Mouse (Mus musculus): ENCODE measurements around the gene Thra. TPM values are rescaled to one million over a fixed set of nuclear protein-coding genes. Genes with fewer than 3 reads are reported as not detected.

Gene Thra
- polyA plus RNA-seq, 1 experiment = 851 TPM

DNA sequence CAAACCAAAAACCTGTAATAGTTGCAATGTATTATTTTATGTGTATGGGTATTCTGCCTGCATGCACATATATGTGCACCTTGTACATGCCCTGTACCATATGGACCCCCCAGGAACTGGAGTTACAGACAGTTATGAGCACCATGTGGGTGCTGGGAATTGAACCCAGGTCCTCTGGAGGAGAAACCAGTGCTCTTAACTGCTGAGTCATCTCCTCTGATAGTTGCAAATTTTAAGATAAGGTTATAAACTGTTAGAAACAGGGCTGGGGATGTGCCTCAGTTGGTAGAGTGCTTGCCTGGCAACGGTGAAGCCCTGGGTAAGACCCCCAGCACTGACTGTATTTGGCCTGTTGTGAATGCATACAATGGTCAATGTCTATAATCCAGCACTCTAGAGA, 51.0 kb downstream of the Thra start:
- DNase-seq (ENCODE audit: extremely low spot score in 1 of 2, low spot score in 1 of 2) = no peak

GRCm38 (mm10) chr11:98792081-98792480, 51.6 kb downstream of the Thra start:
- DNase-seq (ENCODE audit: extremely low spot score in 1 of 2, low spot score in 1 of 2) = no peak

- peak in 1 of 2 experiments; percentile 71 for DNase-seq (ENCODE audit: extremely low spot score in 1 of 2, low spot score in 1 of 2)
Measured at GRCm38 (mm10) chr11:98794469-98795014, 54.1 kb downstream of the Thra start.

- DNase-seq (ENCODE audit: extremely low spot score in 1 of 2, low spot score in 1 of 2) = peak in 1 of 2 experiments; percentile 88
Measured at GRCm38 (mm10) chr11:98795015-98795713, 54.7 kb downstream of the Thra start, which contains the start of gene Msl1. Gene Msl1 (plus strand): TSS chr11:98795516.

- DNase-seq (ENCODE audit: extremely low spot score in 1 of 2, low spot score in 1 of 2) = peak in 1 of 2 experiments; percentile 32
Measured at GRCm38 (mm10) chr11:98795714-98796514, 55.5 kb downstream of the Thra start.

DNA sequence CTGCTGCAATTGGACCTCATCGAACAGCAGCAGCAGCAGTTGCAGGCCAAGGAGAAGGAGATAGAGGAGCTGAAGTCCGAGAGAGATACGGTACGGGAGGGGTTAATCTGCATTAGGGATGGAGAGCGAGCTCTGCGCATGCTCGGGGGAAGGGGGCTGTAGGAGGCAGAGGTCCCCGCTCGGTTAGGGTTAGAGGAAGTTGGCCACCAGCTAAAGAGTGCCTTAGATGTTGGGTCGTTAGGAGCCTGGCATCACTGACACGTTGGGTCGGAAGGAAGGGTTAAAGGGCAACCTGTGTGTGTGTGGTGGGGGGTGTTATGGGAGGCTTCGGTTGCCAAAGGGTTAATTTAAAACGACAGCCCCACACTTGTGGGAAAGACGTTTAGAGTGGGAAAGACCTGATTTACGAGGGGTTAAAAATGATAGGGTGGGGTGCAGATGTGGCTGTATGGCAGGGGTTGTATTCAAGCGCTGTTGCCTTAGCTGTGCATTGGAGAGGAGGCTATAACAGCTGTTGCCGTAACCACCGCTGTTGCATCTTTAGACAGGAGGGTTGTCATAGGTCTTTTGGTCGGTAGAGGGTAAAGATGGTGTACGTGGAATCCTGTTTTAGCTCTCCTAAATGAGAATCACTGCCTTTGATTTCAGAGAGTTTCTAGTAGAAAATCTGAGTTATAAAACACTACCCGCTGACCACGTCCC, 56.2 kb downstream of the Thra start:
- peak in 1 of 2 experiments; percentile 84 for DNase-seq (ENCODE audit: extremely low spot score in 1 of 2, low spot score in 1 of 2)

- DNase-seq (ENCODE audit: extremely low spot score in 1 of 2, low spot score in 1 of 2) = peak in 1 of 2 experiments; percentile 18
Measured at GRCm38 (mm10) chr11:98797306-98797705, 56.9 kb downstream of the Thra start.

- DNase-seq (ENCODE audit: extremely low spot score in 1 of 2, low spot score in 1 of 2) = no peak
Measured at GRCm38 (mm10) chr11:98797909-98798308, 57.5 kb downstream of the Thra start.

- DNase-seq (ENCODE audit: extremely low spot score in 1 of 2, low spot score in 1 of 2) = no peak
Measured at GRCm38 (mm10) chr11:98804605-98805004, 64.2 kb downstream of the Thra start, which contains the start of gene Casc3. Gene Casc3 (plus strand): TSS chr11:98804905.

DNA sequence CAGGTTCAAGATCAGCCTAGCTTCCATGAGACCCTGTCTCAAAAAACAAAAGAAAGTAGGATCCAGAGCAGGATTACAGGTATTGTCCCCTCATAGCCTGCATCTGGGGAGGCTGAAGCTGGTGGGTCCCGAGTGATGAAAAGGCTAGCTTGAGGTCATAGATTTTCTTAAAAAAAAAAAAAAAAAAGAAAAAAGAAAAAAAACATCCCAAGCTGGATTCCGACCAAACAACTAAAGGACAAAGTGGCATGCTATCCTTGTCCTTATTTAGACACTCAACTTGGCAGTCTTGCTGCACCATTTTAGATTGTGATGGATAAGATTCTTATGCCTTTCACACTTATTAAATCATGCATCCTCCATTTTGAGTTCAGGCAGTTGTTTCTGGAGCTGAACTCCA, 68.0 kb downstream of the Thra start:
- no peak for DNase-seq (ENCODE audit: extremely low spot score in 1 of 2, low spot score in 1 of 2)

- peak; percentile 98 to 99 for DNase-seq (ENCODE audit: extremely low spot score in 1 of 2, low spot score in 1 of 2)
Measured at GRCm38 (mm10) chr11:98809457-98810290, 69.2 kb downstream of the Thra start.

- no peak for DNase-seq (ENCODE audit: extremely low spot score in 1 of 2, low spot score in 1 of 2)
Measured at GRCm38 (mm10) chr11:98810686-98811085, 70.2 kb downstream of the Thra start.

DNA sequence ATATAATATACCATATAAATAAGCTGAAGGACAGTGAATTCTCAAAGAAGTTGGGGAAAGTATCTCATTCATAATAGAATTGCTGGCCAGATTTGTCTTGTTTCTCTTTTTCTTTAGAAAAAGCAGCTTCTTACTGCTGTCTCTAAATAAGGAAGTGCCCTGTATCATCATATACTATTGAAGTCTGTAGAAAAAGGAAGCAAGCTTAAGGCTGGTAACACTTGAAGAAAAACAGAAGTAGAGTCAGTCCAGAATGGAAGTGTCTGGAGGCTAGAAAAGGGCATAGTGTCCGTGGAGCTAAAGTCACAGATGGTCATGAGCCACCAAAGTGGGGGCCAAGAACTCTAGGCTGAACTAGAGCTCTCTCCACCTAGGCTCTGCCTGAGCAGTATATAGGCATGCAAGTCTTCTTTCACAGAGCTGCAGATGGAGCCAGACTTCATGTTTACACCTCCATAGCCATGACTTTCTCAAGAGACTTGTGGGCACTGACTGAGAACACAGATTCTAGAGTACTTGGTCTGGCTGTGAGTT, 76.3 kb downstream of the Thra start:
- DNase-seq (ENCODE audit: extremely low spot score in 1 of 2, low spot score in 1 of 2) = no peak

Other genes starting within 250 kb of the Thra start
- gene Ikzf3, start 194.6 kb upstream of the Thra start, polyA plus RNA-seq (2012; rRNA removed) = 0.17 and 0.32 TPM in 2 replicates
- gene Zpbp2, start 189.5 kb upstream of the Thra start, polyA plus RNA-seq (2012; rRNA removed) = 0.10 TPM in 1 of 2 replicates, not detected in the other
- 54.6 and 57.1 TPM in 2 replicates for gene Ormdl3, start 153.3 kb upstream of the Thra start, polyA plus RNA-seq (2012; rRNA removed)
- gene Lrrc3c, start 142.3 kb upstream of the Thra start, polyA plus RNA-seq (2012; rRNA removed) = not detected in 2 replicates
- gene Gm12355, start 115.0 kb upstream of the Thra start, polyA plus RNA-seq (2012; rRNA removed) = 0.25 and 0.36 TPM in 2 replicates
- not detected in 2 replicates for gene Gsdma3, start 114.3 kb upstream of the Thra start, polyA plus RNA-seq (2012; rRNA removed)
- not detected in 2 replicates for gene Gsdma2, start 93.9 kb upstream of the Thra start, polyA plus RNA-seq (2012; rRNA removed)
- gene Gsdma, start 76.3 kb upstream of the Thra start, polyA plus RNA-seq (2012; rRNA removed) = 0.15 and 0.16 TPM in 2 replicates
- gene Psmd3, start 58.1 kb upstream of the Thra start, polyA plus RNA-seq (2012; rRNA removed) = 166 and 177 TPM in 2 replicates
- gene Csf3, start 39.4 kb upstream of the Thra start, polyA plus RNA-seq (2012; rRNA removed) = not detected in 2 replicates
- gene Med24, start 11.2 kb upstream of the Thra start, polyA plus RNA-seq (2012; rRNA removed) = 137 and 157 TPM in 2 replicates
- 124 and 126 TPM in 2 replicates for gene Nr1d1, start 34.7 kb downstream of the Thra start, polyA plus RNA-seq (2012; rRNA removed)
- gene Msl1, start 54.9 kb downstream of the Thra start, polyA plus RNA-seq (2012; rRNA removed) = 112 and 123 TPM in 2 replicates
- gene Casc3, start 64.3 kb downstream of the Thra start, polyA plus RNA-seq (2012; rRNA removed) = 47.8 TPM in 2 replicates
- 167 and 174 TPM in 2 replicates for gene Rapgefl1, start 96.1 kb downstream of the Thra start, polyA plus RNA-seq (2012; rRNA removed)
- 26.3 and 26.7 TPM in 2 replicates for gene Wipf2, start 123.0 kb downstream of the Thra start, polyA plus RNA-seq (2012; rRNA removed)
- gene Cdc6, start 167.2 kb downstream of the Thra start, polyA plus RNA-seq (2012; rRNA removed) = 0.62 and 0.67 TPM in 2 replicates
- gene Rara, start 187.2 kb downstream of the Thra start, polyA plus RNA-seq (2012; rRNA removed) = 6.4 and 7.9 TPM in 2 replicates
- 2.9 and 3.3 TPM in 2 replicates for gene Gjd3, start 242.4 kb downstream of the Thra start, polyA plus RNA-seq (2012; rRNA removed)

Data from frontal cortex, adult 2 months (tissue).